Mouse (Mus musculus) MEL (cell line): ENCODE results near the gene BC003965. TPM values are rescaled to one million over a fixed set of nuclear protein-coding genes. Genes with fewer than 3 reads are reported as not detected.
A peak's percentile ranks its signal among the peaks of the same experiment; 100 is the strongest.
"Not testable (repeated sequence)": the region's sequence is repeated elsewhere in the genome, so short reads cannot be mapped to it uniquely, and the experiment has no call there.

Source experiments
- DNase-seq: peaks from one replicate; pipeline ENCODE4 v3.0.0; 2011; ENCODE audit warnings: low read depth, low spot score
- H3K27ac ChIP-seq: 2 replicates; pipeline ENCODE4 v1.5.1; 2012; ENCODE audit warnings: low read depth, mild to moderate bottlenecking, control low read depth, low read length, moderate library complexity; ENCODE audit not compliant: control insufficient read depth
- H3K27me3 ChIP-seq, 2 experiments: fragments of 150-350 bp in 1 of 2; sonication (generic) in 1 of 2; 2 replicates each; pipeline ENCODE4 v1.6.1; 2012; ENCODE audit warnings: low read length in 2 of 2, mild to moderate bottlenecking in 2 of 2, improper control_type of control experiment in 1 of 2, moderate library complexity in 1 of 2; ENCODE audit not compliant: insufficient read depth in 2 of 2, control insufficient read depth in 1 of 2
- H3K36me3 ChIP-seq, 2 experiments: 2 replicates each; pipeline ENCODE4 v1.6.1; 2012 to 2014; ENCODE audit warnings: low read length in 2 of 2, improper control_type of control experiment in 1 of 2, inconsistent platforms in 1 of 2, mild to moderate bottlenecking in 1 of 2; ENCODE audit not compliant: insufficient read depth in 2 of 2, control insufficient read depth in 1 of 2
- H3K4me1 ChIP-seq, 2 experiments: fragments of 150-350 bp in 1 of 2; sonication (generic) in 1 of 2; 2 replicates each; pipeline ENCODE4 v1.6.1; 2012; ENCODE audit warnings: low read length in 2 of 2, improper control_type of control experiment in 1 of 2, mild to moderate bottlenecking in 1 of 2; ENCODE audit not compliant: insufficient read depth in 2 of 2, control insufficient read depth in 1 of 2
- H3K4me3 ChIP-seq, 2 experiments: fragments of 150-350 bp in 1 of 2; sonication (generic) in 1 of 2; 2 replicates each; pipeline ENCODE4 v1.5.1; 2012; ENCODE audit warnings: low read depth in 2 of 2, low read length in 2 of 2, mild to moderate bottlenecking in 2 of 2, moderate library complexity in 2 of 2, control low read depth in 1 of 2, improper control_type of control experiment in 1 of 2; ENCODE audit not compliant: control insufficient read depth in 1 of 2, insufficient read depth in 1 of 2
- H3K79me2 ChIP-seq: 2 replicates; pipeline ENCODE4 v1.6.1; 2012; ENCODE audit warnings: mild to moderate bottlenecking, low read length, moderate library complexity; ENCODE audit not compliant: control insufficient read depth, poor library complexity, insufficient read depth
- H3K9ac ChIP-seq: 2 replicates; pipeline ENCODE4 v1.6.1; 2012; ENCODE audit warnings: low read depth, mild to moderate bottlenecking, control low read depth, low read length, moderate library complexity; ENCODE audit not compliant: control insufficient read depth, poor library complexity, severe bottlenecking
- H3K9me3 ChIP-seq: fragments of 150-350 bp; sonication (generic); replicated peaks from 2 replicates; pipeline ENCODE4 v1.6.1; 2012; ENCODE audit warnings: mild to moderate bottlenecking, low read length, improper control_type of control experiment, moderate library complexity; ENCODE audit not compliant: insufficient read depth
- BHLHE40 ChIP-seq: IDR thresholded peaks from 2 replicates; pipeline ENCODE4 v1.6.1; 2012; ENCODE audit warnings: low read depth, mild to moderate bottlenecking, inconsistent platforms, low read length, improper control_type of control experiment, borderline replicate concordance
- CHD1 ChIP-seq: IDR thresholded peaks from 2 replicates; pipeline ENCODE4 v1.6.1; 2012; ENCODE audit warnings: low read depth, mild to moderate bottlenecking, inconsistent platforms, low read length, improper control_type of control experiment
- CHD2 ChIP-seq: IDR thresholded peaks from 2 replicates; pipeline ENCODE4 v1.6.1; 2011; ENCODE audit warnings: low read length, improper control_type of control experiment
- CTCF ChIP-seq, 3 experiments: IDR thresholded peaks in 2 of 3; conservative IDR thresholded peaks in 1 of 3; 2 replicates each; pipeline ENCODE4 v1.5.1; 2011 to 2012; ENCODE audit warnings: low read length in 3 of 3, low read depth in 2 of 3, mild to moderate bottlenecking in 2 of 3, improper control_type of control experiment in 1 of 3, inconsistent platforms in 1 of 3, mixed read lengths in 1 of 3, moderate library complexity in 1 of 3; ENCODE audit not compliant: control insufficient read depth in 1 of 3, insufficient read depth in 1 of 3, poor library complexity in 1 of 3, severe bottlenecking in 1 of 3
- ELF1 ChIP-seq: IDR thresholded peaks from 2 replicates; pipeline ENCODE4 v1.6.1; 2014; ENCODE audit warnings: low read depth, mild to moderate bottlenecking, inconsistent platforms, low read length, improper control_type of control experiment, moderate library complexity
- ETS1 ChIP-seq: IDR thresholded peaks from 2 replicates; pipeline ENCODE4 v1.6.1; 2012; ENCODE audit warnings: low read depth, mild to moderate bottlenecking, inconsistent platforms, low read length, improper control_type of control experiment, moderate library complexity
- GABPA ChIP-seq: IDR thresholded peaks from 2 replicates; pipeline ENCODE4 v1.6.1; 2012; ENCODE audit warnings: low read depth, mild to moderate bottlenecking, inconsistent platforms, low read length, improper control_type of control experiment, moderate library complexity
- GATA1 ChIP-seq: IDR thresholded peaks from 2 replicates; pipeline ENCODE4 v1.6.1; 2011; ENCODE audit warnings: low read depth, low read length, improper control_type of control experiment
- HCFC1 ChIP-seq: IDR thresholded peaks from 2 replicates; pipeline ENCODE4 v1.6.1; 2012; ENCODE audit warnings: low read depth, mild to moderate bottlenecking, inconsistent platforms, low read length, improper control_type of control experiment, moderate library complexity
- JUND ChIP-seq: IDR thresholded peaks from 2 replicates; pipeline ENCODE4 v1.6.1; 2011; ENCODE audit warnings: low read depth, mild to moderate bottlenecking, improper control_type of control experiment, low read length
- KAT2A ChIP-seq: conservative IDR thresholded peaks from 2 replicates; pipeline ENCODE4 v1.6.1; 2012; ENCODE audit warnings: low read depth, low read length, improper control_type of control experiment, inconsistent platforms
- MAX ChIP-seq: IDR thresholded peaks from 2 replicates; pipeline ENCODE4 v1.6.1; 2011; ENCODE audit warnings: low read length, improper control_type of control experiment
- MEF2A ChIP-seq: IDR thresholded peaks from 2 replicates; pipeline ENCODE4 v1.6.1; 2014; ENCODE audit warnings: low read depth, mild to moderate bottlenecking, inconsistent platforms, low read length, improper control_type of control experiment; ENCODE audit not compliant: poor library complexity, insufficient replicate concordance, severe bottlenecking; ENCODE audit errors: extremely low read depth
- MXI1 ChIP-seq: IDR thresholded peaks from 2 replicates; pipeline ENCODE4 v1.6.1; 2011; ENCODE audit warnings: mild to moderate bottlenecking, low read depth, low read length, improper control_type of control experiment
- MYB ChIP-seq: IDR thresholded peaks from 2 replicates; pipeline ENCODE4 v1.6.1; 2011; ENCODE audit warnings: mild to moderate bottlenecking, low read depth, low read length, improper control_type of control experiment
- MYC ChIP-seq: IDR thresholded peaks from 2 replicates; pipeline ENCODE4 v1.6.1; 2011; ENCODE audit warnings: low read depth, mild to moderate bottlenecking, low read length, improper control_type of control experiment, moderate library complexity
- NELFE ChIP-seq: IDR thresholded peaks from 2 replicates; pipeline ENCODE4 v1.6.1; 2011; ENCODE audit warnings: low read depth, low read length, improper control_type of control experiment
- POLR2A ChIP-seq, 2 experiments: IDR thresholded peaks; 2 replicates each; pipeline ENCODE4 v1.6.1; 2011 to 2012; ENCODE audit warnings: low read length in 2 of 2, mild to moderate bottlenecking in 2 of 2, control low read depth in 1 of 2, improper control_type of control experiment in 1 of 2, low read depth in 1 of 2, moderate library complexity in 1 of 2; ENCODE audit not compliant: control insufficient read depth in 1 of 2, insufficient read depth in 1 of 2, poor library complexity in 1 of 2
- POLR2AphosphoS2 ChIP-seq: IDR thresholded peaks from 2 replicates; pipeline ENCODE4 v1.6.1; 2011; ENCODE audit warnings: low read length, improper control_type of control experiment
- RCOR1 ChIP-seq: IDR thresholded peaks from 2 replicates; pipeline ENCODE4 v1.6.1; 2012; ENCODE audit warnings: low read depth, mild to moderate bottlenecking, inconsistent platforms, low read length, improper control_type of control experiment
- SIN3A ChIP-seq: IDR thresholded peaks from 2 replicates; pipeline ENCODE4 v1.6.1; 2012; ENCODE audit warnings: low read length, improper control_type of control experiment, inconsistent platforms
- SMC3 ChIP-seq: IDR thresholded peaks from 2 replicates; pipeline ENCODE4 v1.6.1; 2011; ENCODE audit warnings: low read depth, low read length, improper control_type of control experiment
- TCF12 ChIP-seq: IDR thresholded peaks from 2 replicates; pipeline ENCODE4 v1.6.1; 2014; ENCODE audit warnings: low read depth, mild to moderate bottlenecking, inconsistent platforms, low read length, improper control_type of control experiment, moderate library complexity
- UBTF ChIP-seq: IDR thresholded peaks from 2 replicates; pipeline ENCODE4 v1.6.1; 2012; ENCODE audit warnings: low read depth, mild to moderate bottlenecking, inconsistent platforms, low read length, improper control_type of control experiment, moderate library complexity, borderline replicate concordance; ENCODE audit not compliant: insufficient read depth
- USF1 ChIP-seq: IDR thresholded peaks from 2 replicates; pipeline ENCODE4 v1.6.1; 2014; ENCODE audit warnings: low read depth, mild to moderate bottlenecking, inconsistent platforms, low read length, improper control_type of control experiment, moderate library complexity
- USF2 ChIP-seq, 2 experiments: IDR thresholded peaks; 2 replicates each; pipeline ENCODE4 v1.6.1; 2011 to 2012; ENCODE audit warnings: improper control_type of control experiment in 2 of 2, low read length in 2 of 2, borderline replicate concordance in 1 of 2, inconsistent platforms in 1 of 2, low read depth in 1 of 2, mild to moderate bottlenecking in 1 of 2; ENCODE audit not compliant: insufficient read depth in 1 of 2
- ZC3H11A ChIP-seq: IDR thresholded peaks from 2 replicates; pipeline ENCODE4 v1.6.1; 2012; ENCODE audit warnings: low read depth, mild to moderate bottlenecking, inconsistent platforms, low read length, improper control_type of control experiment
- ZKSCAN1 ChIP-seq: IDR thresholded peaks from 2 replicates; pipeline ENCODE4 v1.6.1; 2012; ENCODE audit warnings: low read depth, mild to moderate bottlenecking, inconsistent platforms, low read length, improper control_type of control experiment, moderate library complexity
- ZNF384 ChIP-seq: IDR thresholded peaks from 2 replicates; pipeline ENCODE4 v1.6.1; 2012; ENCODE audit warnings: low read depth, mild to moderate bottlenecking, inconsistent platforms, low read length, improper control_type of control experiment
- polyA plus RNA-seq, 2 experiments: library from polyadenylated mRNA; stranded (reverse) in 1 of 2; unstranded in 1 of 2; fragments of >175 nt in 1 of 2; fragments of >200 nt in 1 of 2; gene quantifications; 2 replicates each; pipeline versions ENCODE4 v1.2.1 to v1.2.4; 2012; ENCODE audit warnings: low replicate concordance in 2 of 2, low read depth in 1 of 2; ENCODE audit not compliant: insufficient read length in 2 of 2, insufficient read depth in 1 of 2, missing spikeins in 1 of 2
- total RNA-seq: library from RNA; depleted of rRNA; stranded (reverse); fragments of 300-350 nt; gene quantifications from 2 replicates; pipeline ENCODE4 v1.2.3, GENCODE M21; 2012

Gene BC003965
- total and polyA plus RNA-seq, 3 experiments = 22.0 to 29.2 TPM; not detected in 1

- DNase-seq, H3K9me3 ChIP-seq: not testable (repeated sequence)
- H3K4me3 ChIP-seq = peak overlapping the region; percentile 76 to 86
- peak; percentile 48; the same call in 1 of the 2 replicates for TF ChIP-seq NELFE
- TF ChIP-seq HCFC1 = peak; percentile 41; the same call in 1 of the 2 replicates
- TF ChIP-seq, all 39 proteins: peak for 2; not testable (repeated sequence) for 37
- Histone ChIP-seq H3K36me3 (peaks cover 1 to 27% of the 10 kb centered on the region in 2 experiments; a peak in 3 of 4 replicates), H3K79me2 (peaks cover 35% of the 10 kb centered on the region), H3K9ac (peak overlapping the region; percentile 96), H3K4me1 (peaks cover 7 to 42% of the 10 kb centered on the region in 2 experiments), H3K27ac (peak overlapping the region; percentile 92)
- not testable (repeated sequence) for H3K27me3 ChIP-seq
Measured at GRCm38 (mm10) chr17:25222504-25222940, 38.2 kb downstream of the BC003965 start.

- H3K36me3 ChIP-seq = peaks cover 1 to 27% of the 10 kb centered on the region in 2 experiments
- H3K27me3 ChIP-seq = no peaks in the 10 kb centered on the region
- peaks cover 35% of the 10 kb centered on the region for H3K79me2 ChIP-seq
- peak; percentile 87 for DNase-seq
- H3K27ac ChIP-seq = peak overlapping the region; percentile 92
- H3K4me1 ChIP-seq = peaks cover 7 to 42% of the 10 kb centered on the region in 2 experiments
- no peaks in the 10 kb centered on the region for H3K9me3 ChIP-seq
- H3K4me3 ChIP-seq = peak overlapping the region; percentile 76 to 86
- peak overlapping the region; percentile 96 for H3K9ac ChIP-seq
- TF ChIP-seq SIN3A (peak; percentile 71), MYC (peak; percentile 51), JUND (no peak), HCFC1 (no peak), GABPA (no peak), ZKSCAN1 (no peak), CHD2 (no peak), CTCF (IDR thresholded peaks at IDR 0.05 in 2 of 3, conservative IDR thresholded peaks at IDR 0.05 in 1 of 3; ENCODE audit: control insufficient read depth in 1 of 3, insufficient read depth in 1 of 3, low read depth in 2 of 3, low read length in 3 of 3, poor library complexity in 1 of 3, severe bottlenecking in 1 of 3) (no peak), USF2 (IDR thresholded peaks at IDR 0.05; ENCODE audit: borderline replicate concordance in 1 of 2, insufficient read depth in 1 of 2, low read depth in 1 of 2, low read length in 2 of 2) (no peak), SMC3 (no peak), MXI1 (peak; percentile 74), USF1 (no peak), RCOR1 (no peak), MEF2A (no peak), ELF1 (no peak), MYB (no peak), POLR2AphosphoS2 (no peak), CHD1 (peak; percentile 93; the same call in 1 of the 2 replicates), TCF12 (peak; percentile 64), GATA1 (no peak), NELFE (peak; percentile 31; the same call in 1 of the 2 replicates), KAT2A (peak; percentile 29; the same call in 1 of the 2 replicates), ETS1 (peak; percentile 70), BHLHE40 (peak; percentile 28; the same call in 1 of the 2 replicates), MAX (peak; percentile 64; the same call in 1 of the 2 replicates), UBTF (no peak), POLR2A (IDR thresholded peaks at IDR 0.05; ENCODE audit: control insufficient read depth in 1 of 2, insufficient read depth in 1 of 2, low read depth in 1 of 2, low read length in 2 of 2, poor library complexity in 1 of 2) (peak in 1 of 2 experiments; percentile 40; a peak in 2 of 4 replicates), ZNF384 (no peak), ZC3H11A (no peak)
Measured at GRCm38 (mm10) chr17:25222951-25223601, 38.7 kb downstream of the BC003965 start.
